Mouse (Mus musculus) liver, adult 2 months (tissue): ENCODE measurements around the gene Bcl9. TPM values are rescaled to one million over a fixed set of nuclear protein-coding genes. Genes with fewer than 3 reads are reported as not detected.

ENCODE experiments used
- DNase-seq: peaks from one replicate; pipeline ENCODE4 v3.0.0-alpha.2; 2011; ENCODE audit warnings: low read depth, low spot score; ENCODE audit errors: extremely low read depth
- H3K27ac ChIP-seq: fragments of 200-500 bp; replicated peaks from 2 replicates; pipeline ENCODE4 v1.5.1; 2012; ENCODE audit warnings: low read depth, mild to moderate bottlenecking, control low read depth, inconsistent platforms, low read length; ENCODE audit not compliant: insufficient read depth
- H3K27me3 ChIP-seq: fragments of 200-500 bp; 2 replicates; pipeline ENCODE4 v1.6.1; 2012; ENCODE audit warnings: mild to moderate bottlenecking, moderate library complexity, low read length, inconsistent platforms; ENCODE audit not compliant: control insufficient read depth, insufficient read depth
- H3K36me3 ChIP-seq: fragments of 200-500 bp; 2 replicates; pipeline ENCODE4 v1.6.1; 2012; ENCODE audit warnings: low read length, inconsistent platforms; ENCODE audit not compliant: control insufficient read depth, insufficient read depth
- H3K4me1 ChIP-seq: fragments of 200-500 bp; 2 replicates; pipeline ENCODE4 v1.6.1; 2011; ENCODE audit warnings: low read length; ENCODE audit not compliant: control insufficient read depth, insufficient read depth
- H3K4me3 ChIP-seq: fragments of 200-500 bp; 2 replicates; pipeline ENCODE4 v1.5.1; 2011; ENCODE audit warnings: low read depth, mild to moderate bottlenecking, control low read depth, low read length, moderate library complexity; ENCODE audit not compliant: insufficient read depth
- H3K79me2 ChIP-seq: fragments of 200-500 bp; 2 replicates; pipeline ENCODE4 v1.6.1; 2012; ENCODE audit warnings: inconsistent platforms, mild to moderate bottlenecking, low read length, moderate library complexity; ENCODE audit not compliant: control insufficient read depth, insufficient read depth
- H3K9ac ChIP-seq: fragments of 200-500 bp; 2 replicates; pipeline ENCODE4 v1.6.1; 2012; ENCODE audit warnings: low read depth, mild to moderate bottlenecking, control low read depth, inconsistent platforms, low read length
- CTCF ChIP-seq: fragments of 200-500 bp; IDR thresholded peaks from 2 replicates; pipeline ENCODE4 v1.5.1; 2011; ENCODE audit warnings: low read depth, low read length, control low read depth
- POLR2A ChIP-seq: fragments of 200-500 bp; IDR thresholded peaks from 2 replicates; pipeline ENCODE4 v1.6.1; 2011; ENCODE audit warnings: low read length, control low read depth; ENCODE audit not compliant: insufficient read depth; ENCODE audit errors: extremely low read depth
- WGBS: fragments of 180-500 bp; shearing (Covaris S2); methylation state at CpG from one replicate; pipeline ENCODE4 v1.1.7; 2018; 5-methylcytosine and 5-hydroxymethylcytosine counted together
- polyA plus RNA-seq: library from polyadenylated mRNA; depleted of rRNA; stranded (reverse); fragments of >200 nt; gene quantifications from 2 replicates; pipeline ENCODE4 v1.2.3, GENCODE M21; 2012
- total RNA-seq: library from RNA; depleted of rRNA; stranded (reverse); fragments of >200 nt; gene quantifications from 2 replicates; pipeline ENCODE4 v1.2.3, GENCODE M21; 2014

Bcl9 gene
- total and polyA plus RNA-seq, 2 experiments, result 1.0 to 3.1 TPM

- no peak for TF ChIP-seq CTCF
- TF ChIP-seq POLR2A, result no peak
- Histone ChIP-seq H3K4me1 (0 out of 2 replicates have a peak, but pooled peaks cover 3% of the 10 kb centered on the region), H3K79me2 (peaks cover 11% of the 10 kb centered on the region; the same call in 1 of the 2 replicates), H3K9ac (no peak overlapping the region), H3K36me3 (peaks cover 4% of the 10 kb centered on the region), H3K27ac (no peak overlapping the region), H3K27me3 (no peaks in the 10 kb centered on the region), H3K4me3 (no peak overlapping the region)
- 67% methylated on average over 4 of the region's 4 CpGs for WGBS
- no peak for DNase-seq
Observed at GRCm38 (mm10) chr3:97161773-97162172, 135.9 kb downstream of the Bcl9 start.

DNA sequence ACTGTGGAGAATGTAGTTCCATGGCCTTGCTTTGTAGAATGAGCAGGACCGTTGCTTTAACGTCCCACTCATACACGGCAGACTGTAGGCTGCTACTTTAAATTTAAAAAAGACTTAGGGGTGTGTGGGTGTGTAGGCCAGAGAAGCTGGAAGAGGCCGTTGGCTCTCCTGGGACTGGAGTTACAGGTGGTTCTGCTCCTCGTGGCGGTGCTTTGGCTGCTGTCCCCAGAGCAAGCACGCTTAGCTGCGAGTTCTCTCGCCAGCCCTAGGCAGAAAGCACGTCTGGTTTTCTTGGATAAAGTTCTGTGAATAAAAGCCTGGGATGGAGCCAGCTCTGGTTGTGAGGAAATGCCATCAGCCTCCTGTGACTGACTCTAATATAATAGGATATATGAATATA lies 136.8 kb downstream of the Bcl9 start:
- TF ChIP-seq POLR2A, result no peak
- TF ChIP-seq CTCF, result no peak
- WGBS, result 28% methylated on average over 10 of the region's 10 CpGs
- Histone ChIP-seq H3K4me1 (peaks cover 5% of the 10 kb centered on the region; the same call in 1 of the 2 replicates), H3K79me2 (peaks cover 11% of the 10 kb centered on the region; the same call in 1 of the 2 replicates), H3K4me3 (no peak overlapping the region), H3K27ac (no peak overlapping the region), H3K9ac (no peak overlapping the region), H3K27me3 (no peaks in the 10 kb centered on the region), H3K36me3 (peaks cover 1% of the 10 kb centered on the region; the same call in 1 of the 2 replicates)
- peak; percentile 52 for DNase-seq

- TF ChIP-seq POLR2A, result no peak
- Histone ChIP-seq H3K27ac (no peak overlapping the region), H3K36me3 (no peaks in the 10 kb centered on the region), H3K79me2 (peaks cover 6% of the 10 kb centered on the region; the same call in 1 of the 2 replicates), H3K27me3 (no peaks in the 10 kb centered on the region), H3K4me1 (peaks cover 5% of the 10 kb centered on the region; the same call in 1 of the 2 replicates), H3K9ac (no peak overlapping the region), H3K4me3 (peak overlapping the region; percentile 92; the same call in 1 of the 2 replicates)
- DNase-seq, result no peak
- 58% methylated on average over 2 of the region's 2 CpGs for WGBS
Observed at GRCm38 (mm10) chr3:97159986-97160385, 137.7 kb downstream of the Bcl9 start.

DNA sequence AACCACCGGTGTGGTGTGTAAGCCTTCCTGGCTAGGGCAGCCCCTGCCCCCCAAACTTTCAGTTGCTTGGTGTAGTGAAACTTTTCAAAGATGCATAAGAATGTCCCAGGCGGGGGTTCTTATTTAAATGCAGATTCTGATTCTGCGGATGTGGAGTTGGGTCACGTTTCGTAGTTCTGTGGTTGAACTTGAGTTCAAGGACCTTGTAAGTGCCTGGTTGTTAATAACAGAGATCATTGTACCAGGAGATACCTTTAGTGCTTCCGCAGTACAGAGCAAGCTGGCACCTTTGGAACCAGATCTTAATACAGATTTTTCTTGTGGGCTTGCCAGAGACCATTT lies 138.2 kb downstream of the Bcl9 start:
- Histone ChIP-seq H3K4me3 (peak overlapping the region; percentile 92), H3K79me2 (peaks cover 6% of the 10 kb centered on the region; the same call in 1 of the 2 replicates), H3K9ac (peak overlapping the region; percentile 87), H3K27me3 (no peaks in the 10 kb centered on the region), H3K27ac (peak overlapping the region; percentile 81), H3K36me3 (no peaks in the 10 kb centered on the region), H3K4me1 (peaks cover 5% of the 10 kb centered on the region; the same call in 1 of the 2 replicates)
- TF ChIP-seq POLR2A, result no peak
- no peak for TF ChIP-seq CTCF
- under 1% methylated on average over 6 of the region's 6 CpGs for WGBS
- DNase-seq, result peak; percentile 74

GRCm38 (mm10) chr3:97158611-97159508 lies 138.9 kb downstream of the Bcl9 start, which contains the start of gene Acp6:
TSS of gene Acp6 (plus strand) at chr3:97158777.
- Histone ChIP-seq H3K79me2 (peaks cover 5% of the 10 kb centered on the region; the same call in 1 of the 2 replicates), H3K27me3 (no peaks in the 10 kb centered on the region), H3K4me1 (peaks cover 5% of the 10 kb centered on the region; the same call in 1 of the 2 replicates), H3K36me3 (no peaks in the 10 kb centered on the region), H3K9ac (peak within 1 kb of the TSS; percentile 87), H3K4me3 (peak within 1 kb of the TSS; percentile 92), H3K27ac (peak within 1 kb of the TSS; percentile 81)
- TF ChIP-seq CTCF (no peak), POLR2A (peak; percentile 52; the same call in 1 of the 2 replicates)
- DNase-seq, result peak; percentile 94
- WGBS, result under 1% methylated on average over 54 of the region's 54 CpGs
